Mouse (Mus musculus) G1E (cell line): ENCODE measurements around the gene Creb5.

Source experiments
- CTCF ChIP-seq: IDR thresholded peaks from 2 replicates; pipeline ENCODE4 v1.5.1; 2012; ENCODE audit warnings: low read depth, low read length, inconsistent platforms, mixed read lengths
- GATA1 ChIP-seq: IDR thresholded peaks from 2 replicates; pipeline ENCODE4 v1.6.1; 2012; ENCODE audit warnings: borderline replicate concordance, low read length, inconsistent platforms, mixed read lengths
- TAL1 ChIP-seq: conservative IDR thresholded peaks from 2 replicates; pipeline ENCODE4 v1.6.1; 2012; ENCODE audit warnings: low read depth, low read length, inconsistent platforms, mixed read lengths

GRCm38 (mm10) chr6:53569436-53569835 is 282.4 kb downstream of the Creb5 start:
- TF ChIP-seq CTCF (no peak), GATA1 (no peak), TAL1 (no peak)
